Mouse (Mus musculus): ENCODE results near the gene Rab3ip. TPM values are rescaled to one million over a fixed set of nuclear protein-coding genes. Genes with fewer than 3 reads are reported as not detected.

Gene Rab3ip
- total RNA-seq, 4 experiments from 2014 or later = 37.9 to 43.1 (median 39.6) TPM

- no peak for DNase-seq (ENCODE audit: low spot score in 2 of 2)
Measured at GRCm38 (mm10) chr10:116921416-116921815, 29.2 kb downstream of the Rab3ip start.

DNA sequence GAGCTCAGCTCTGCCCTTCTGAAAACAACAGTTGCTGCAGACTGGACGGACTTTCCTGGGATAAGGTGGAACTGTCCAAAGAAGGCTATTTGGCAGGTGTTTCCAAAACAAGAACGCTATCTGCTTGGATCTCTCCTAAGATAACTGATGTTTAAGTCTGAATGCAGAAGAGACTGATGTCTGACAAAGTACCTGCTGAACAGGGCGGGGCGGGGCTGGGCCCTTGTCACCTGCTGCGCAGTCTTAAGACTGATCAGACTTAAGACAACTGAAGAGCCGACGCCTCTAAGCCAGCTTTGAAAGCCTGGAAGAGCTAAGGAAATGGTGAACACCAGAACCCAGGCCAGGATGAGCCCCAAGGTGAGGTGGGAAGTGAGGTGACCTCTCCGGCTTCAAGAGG is 29.9 kb downstream of the Rab3ip start:
- no peak for DNase-seq (ENCODE audit: low spot score in 2 of 2)

DNA sequence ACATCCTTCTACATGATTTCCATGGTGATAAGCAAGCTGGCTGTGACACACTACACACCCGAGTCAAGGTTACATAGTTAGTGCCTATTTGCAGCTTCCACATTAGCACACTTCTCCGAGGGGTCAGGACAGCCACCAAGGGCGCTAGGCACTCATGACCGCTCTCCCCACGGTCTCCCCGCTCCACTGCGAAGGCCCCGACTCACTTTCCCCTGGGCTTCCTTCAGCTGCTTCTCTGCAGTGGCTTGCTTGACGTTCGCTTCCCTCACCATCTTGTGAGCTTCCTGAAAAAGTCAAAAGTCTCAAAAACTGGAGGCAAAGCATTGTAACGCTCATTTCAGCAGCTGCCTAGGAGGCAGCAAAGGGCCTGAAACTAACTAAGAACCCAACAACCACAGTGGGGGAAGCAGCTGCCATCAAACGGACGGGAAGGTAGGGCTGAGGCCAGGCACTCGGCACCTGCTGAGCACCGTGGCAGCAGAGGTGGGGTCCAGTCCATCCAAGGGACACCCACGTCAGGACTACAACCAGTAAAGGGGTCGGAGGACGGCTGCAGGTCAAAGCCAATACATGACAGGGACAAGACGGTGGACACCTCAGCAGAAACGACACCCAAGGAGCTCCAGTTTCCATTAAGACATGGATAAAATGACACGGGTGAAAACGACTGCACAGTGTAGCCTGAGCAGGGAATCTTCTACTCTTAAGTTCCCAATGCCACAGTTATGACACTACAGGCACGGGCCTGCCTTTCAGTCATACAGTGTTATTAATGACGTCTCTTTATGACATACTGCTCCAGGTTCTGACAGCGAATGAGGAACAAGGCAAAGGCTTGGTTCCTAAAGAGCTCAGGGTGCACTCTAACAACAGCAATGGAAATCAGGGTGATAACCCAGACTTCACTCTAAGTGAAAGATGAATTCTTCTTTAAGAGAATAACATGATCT is 30.9 kb downstream of the Rab3ip start:
- no peak for DNase-seq (ENCODE audit: low spot score in 2 of 2)

- DNase-seq (ENCODE audit: low spot score in 2 of 2) = no peak
Measured at GRCm38 (mm10) chr10:116916581-116916980, 34.0 kb downstream of the Rab3ip start.

- no peak for DNase-seq (ENCODE audit: low spot score in 2 of 2)
Measured at GRCm38 (mm10) chr10:116915286-116915685, 35.3 kb downstream of the Rab3ip start.

DNA sequence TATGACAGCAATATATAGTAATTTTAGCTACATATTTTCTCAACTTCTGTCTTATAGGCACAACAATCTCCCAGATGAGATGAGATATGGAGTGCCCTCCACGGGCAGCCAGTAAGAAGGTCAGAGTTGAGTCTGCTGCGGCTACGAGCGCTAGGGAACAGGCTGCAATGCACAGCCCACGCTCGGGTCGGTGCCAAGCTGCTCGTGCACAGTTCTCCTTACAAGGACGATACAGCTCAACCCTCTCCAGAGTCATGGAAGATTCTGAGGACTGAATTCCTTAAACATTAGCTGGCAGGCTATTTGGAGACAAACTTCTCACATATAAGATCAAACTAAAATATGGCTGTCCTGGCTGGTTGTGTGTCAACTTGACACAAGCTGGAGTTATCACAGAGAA is 36.0 kb downstream of the Rab3ip start:
- DNase-seq (ENCODE audit: low spot score in 2 of 2) = no peak

- DNase-seq (ENCODE audit: low spot score in 2 of 2) = no peak
Measured at GRCm38 (mm10) chr10:116913647-116914273, 36.8 kb downstream of the Rab3ip start.

GRCm38 (mm10) chr10:116912850-116913249 is 37.7 kb downstream of the Rab3ip start:
- no peak for DNase-seq (ENCODE audit: low spot score in 2 of 2)

GRCm38 (mm10) chr10:116908901-116909642 is 41.5 kb downstream of the Rab3ip start:
- DNase-seq (ENCODE audit: low spot score in 2 of 2) = no peak

- DNase-seq (ENCODE audit: low spot score in 2 of 2) = no peak
Measured at GRCm38 (mm10) chr10:116906794-116907193, 43.8 kb downstream of the Rab3ip start.

- DNase-seq (ENCODE audit: low spot score in 2 of 2) = no peak
Measured at GRCm38 (mm10) chr10:116904503-116904908, 46.1 kb downstream of the Rab3ip start.

- DNase-seq (ENCODE audit: low spot score in 2 of 2) = no peak
Measured at GRCm38 (mm10) chr10:116896336-116897177, 54.0 kb downstream of the Rab3ip start, which contains the start of gene Myrfl. Gene Myrfl (minus strand): TSS chr10:116896919.

GRCm38 (mm10) chr10:116895108-116895833 is 55.3 kb downstream of the Rab3ip start:
- no peak for DNase-seq (ENCODE audit: low spot score in 2 of 2)

DNA sequence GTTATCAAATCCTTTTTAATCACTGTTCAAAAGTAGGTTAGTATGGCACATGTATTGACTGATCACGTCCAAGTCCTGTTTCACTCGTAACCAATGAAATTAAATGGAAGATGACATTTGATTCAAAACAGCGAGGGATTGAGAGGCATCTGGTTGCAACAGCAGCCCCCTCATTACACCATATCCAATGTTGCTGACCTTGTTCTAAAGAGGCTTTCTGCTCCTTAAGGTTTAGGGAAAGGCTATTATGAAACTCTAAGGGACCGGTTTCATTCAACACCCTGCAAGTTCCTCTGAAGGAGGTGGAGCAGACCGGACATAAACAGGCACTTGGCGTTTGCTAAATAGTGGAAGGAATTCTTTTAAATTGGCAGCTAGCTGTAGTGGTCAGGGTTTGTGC is 56.0 kb downstream of the Rab3ip start:
- DNase-seq (ENCODE audit: low spot score in 2 of 2) = no peak

DNA sequence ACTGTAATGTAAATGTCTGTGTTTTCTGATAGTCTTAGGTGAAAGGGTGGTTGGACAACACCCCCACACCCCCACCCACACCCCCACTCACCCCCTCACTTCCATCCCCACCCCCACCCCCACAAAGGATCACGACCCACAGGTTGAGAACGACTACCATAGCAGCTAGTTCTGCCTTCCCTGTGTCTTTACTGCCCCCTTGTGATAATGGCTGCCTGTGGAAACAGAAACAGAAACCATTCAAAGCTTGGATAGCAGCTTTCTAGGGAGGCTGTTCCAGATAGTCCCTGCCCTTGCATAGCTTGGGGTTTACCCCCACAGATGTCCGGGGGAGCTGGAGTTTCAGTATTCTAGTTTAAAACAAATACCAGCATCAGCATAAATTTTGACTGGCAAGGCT is 56.8 kb downstream of the Rab3ip start:
- no peak for DNase-seq (ENCODE audit: low spot score in 2 of 2)

DNA sequence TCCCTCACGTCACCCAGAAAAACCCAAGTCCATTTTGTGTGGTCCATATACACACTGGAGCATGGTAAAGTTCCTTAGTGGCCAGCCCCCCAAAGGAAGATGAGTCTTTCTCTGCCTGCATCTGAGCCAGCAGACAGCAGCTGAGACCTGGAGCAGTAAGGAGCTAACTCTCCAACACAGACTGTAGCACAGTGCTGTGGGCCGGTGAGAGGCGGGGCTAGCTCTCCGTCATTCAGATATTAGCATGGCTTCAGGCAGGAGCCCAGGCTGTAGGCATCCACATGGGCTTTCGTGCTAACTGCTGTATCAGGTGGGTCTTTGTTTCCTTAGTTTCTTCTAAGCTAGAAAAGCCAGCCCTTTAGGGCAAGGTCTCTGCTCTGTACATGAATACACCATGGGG is 60.0 kb downstream of the Rab3ip start:
- DNase-seq (ENCODE audit: low spot score in 2 of 2) = no peak

DNA sequence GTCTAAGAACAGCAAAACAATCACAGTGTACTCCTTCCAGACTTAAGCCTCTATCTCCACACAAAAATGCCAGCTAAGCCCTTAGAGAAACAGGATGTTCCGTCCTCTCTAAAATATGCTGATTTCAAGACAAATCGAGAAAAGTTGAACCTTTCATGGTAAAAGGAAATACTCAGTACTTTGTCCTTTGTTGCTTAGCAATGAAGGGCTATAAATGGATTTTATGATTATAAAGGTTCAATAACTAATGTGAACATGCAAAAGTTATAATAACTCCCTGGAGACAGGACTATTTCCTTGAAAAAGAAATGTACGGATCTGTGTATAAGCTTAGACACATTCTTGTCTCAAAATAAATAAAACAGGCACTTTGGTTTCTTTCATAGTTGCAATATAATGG is 66.0 kb downstream of the Rab3ip start:
- DNase-seq (ENCODE audit: low spot score in 2 of 2) = no peak

GRCm38 (mm10) chr10:116883531-116883930 is 67.0 kb downstream of the Rab3ip start:
- no peak for DNase-seq (ENCODE audit: low spot score in 2 of 2)

- DNase-seq (ENCODE audit: low spot score in 2 of 2) = no peak
Measured at GRCm38 (mm10) chr10:116877436-116877835, 73.1 kb downstream of the Rab3ip start.

DNA sequence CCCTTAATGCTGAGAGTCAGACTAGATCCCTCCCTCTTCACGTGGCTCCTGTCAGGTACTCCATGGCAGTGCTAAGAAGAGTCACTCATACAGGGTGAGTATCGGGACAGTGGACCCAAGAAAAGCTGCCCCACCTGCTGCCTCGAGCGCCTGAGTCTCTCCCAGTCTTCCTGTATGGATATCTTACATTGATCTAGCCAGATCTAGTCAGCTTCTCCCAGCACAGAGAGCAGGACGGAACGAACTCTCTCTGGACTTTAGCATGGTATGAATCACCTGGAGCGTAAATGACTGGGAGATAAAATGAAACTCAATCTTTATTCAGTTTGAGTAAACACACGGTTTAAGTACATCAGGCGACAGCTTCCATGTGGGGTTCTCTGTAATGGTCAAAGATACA is 76.1 kb downstream of the Rab3ip start:
- DNase-seq (ENCODE audit: low spot score in 2 of 2) = no peak

Data from left cerebral cortex, adult 8-10 months (tissue).